Mouse (Mus musculus): ENCODE data around the gene Mettl11b. TPM values are rescaled to one million over a fixed set of nuclear protein-coding genes. Genes with fewer than 3 reads are reported as not detected.

Gene Mettl11b
- total RNA-seq, 2 experiments from 2014 or later, result 0.19 to 0.76 TPM

- no peak for DNase-seq
- intact Hi-C loops (cut with DNase I), result no loop called here
These were observed 68.0 kb downstream of the Mettl11b start for GRCm38 (mm10) chr1:163657056-163657455.

- intact Hi-C loops (cut with DNase I), result no loop called here
These were observed 68.6 kb downstream of the Mettl11b start for GRCm38 (mm10) chr1:163656432-163656831.

More at GRCm38 (mm10) chr1:163656432-163656831, 68.6 kb downstream of the Mettl11b start:
- DNase-seq, result no peak

Other genes starting within 250 kb of the Mettl11b start
- gene Kifap3, start 54.4 kb upstream of the Mettl11b start, total RNA-seq (2021), result 10 to 100 TPM; 21.1 to 21.8 TPM
- gene Scyl3, start 203.9 kb upstream of the Mettl11b start, total RNA-seq (2021), result 1 to 10 TPM; 6.8 to 9.2 TPM